Comparison of ENCODE assay signal across 18 mouse cellular contexts in the genomic region with DNA sequence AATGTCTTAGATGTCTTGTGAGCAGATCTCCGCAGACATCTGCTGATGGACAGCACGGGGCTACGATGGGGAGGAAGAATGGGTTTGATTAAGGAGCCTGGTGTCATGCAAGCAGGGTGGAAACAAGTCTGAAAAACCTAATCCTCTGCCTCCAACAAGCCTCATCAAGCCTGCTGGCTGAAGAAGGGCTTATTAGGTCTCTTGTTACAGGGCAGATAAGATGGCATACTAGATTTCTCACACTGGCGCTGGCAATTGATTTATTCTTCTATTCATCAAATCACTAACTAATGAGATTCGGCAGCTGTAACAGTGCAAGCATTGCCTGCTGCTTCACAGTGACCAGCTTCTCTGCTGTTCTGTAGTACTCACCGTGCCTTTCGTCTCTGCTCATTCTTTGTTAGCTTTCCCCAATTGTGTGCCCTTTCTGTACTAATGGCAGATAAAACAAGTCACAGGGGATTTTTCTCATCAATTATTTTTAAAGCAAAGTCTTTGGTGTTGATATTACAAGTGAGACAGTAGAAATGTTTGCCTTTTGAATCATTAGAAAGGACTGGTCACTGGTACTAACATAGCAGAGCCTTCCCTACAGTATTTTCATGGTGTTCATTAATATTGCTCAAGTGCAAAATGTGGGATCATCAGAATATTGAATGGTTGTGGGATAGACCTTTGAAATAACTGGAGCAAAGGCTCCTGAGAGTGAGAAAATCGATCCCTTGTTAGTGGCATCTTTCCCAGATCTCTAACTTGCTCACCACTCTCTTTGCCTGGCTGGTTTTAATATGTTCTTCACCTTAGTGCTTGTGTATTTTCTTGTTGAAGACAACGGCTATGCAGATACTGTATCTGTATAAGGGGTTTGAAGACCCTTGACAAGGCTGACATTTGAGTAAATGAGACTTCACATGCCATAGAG. TPM values are rescaled to one million over a fixed set of nuclear protein-coding genes. Genes with fewer than 3 reads are reported as not detected.
DNase-seq lines count a peak whose midpoint lies in the region; ATAC-seq and TF ChIP-seq lines count a peak whose summit lies in the region.
"Had no signal": no experiment of that assay in that cellular context is flagged by ENCODE, and none has a peak within 500 bp of the region (broad histone marks: within the 10 kb centered on the region; RNA-seq: fewer than 3 reads in every experiment).

No protein-coding gene starts in this region.

- DNase-seq in kidney, postnatal 10 days, result no peak
- DNase-seq in mesoderm, embryonic 11.5 days (ENCODE audit: low read depth, low spot score), result peak; percentile 9
- no peak for DNase-seq in heart, adult 18-20 months
- no peak for DNase-seq in layer of hippocampus, adult 2 months (ENCODE audit: low spot score in 2 of 2)
- DNase-seq: cerebellum, adult 2 months; gastrocnemius, postnatal 36 days; lung, postnatal 10 days had no signal

- H3K4me2 ChIP-seq in kidney, embryonic 14.5 days (replicated peaks; ENCODE audit: low read depth, low read length), result no peak overlapping the region
- peak overlapping the region; percentile 24; the same call in 1 of the 2 replicates for H3K4me2 ChIP-seq in forebrain, embryonic 15.5 days (replicated peaks)
- H3K4me2 ChIP-seq in neural tube, embryonic 15.5 days, result no peak overlapping the region
- H3K4me2 ChIP-seq: heart, embryonic 13.5 days; liver, embryonic 11.5 days had no signal

- no peaks in the 10 kb centered on the region for H3K4me1 ChIP-seq in kidney, embryonic 14.5 days (ENCODE audit: control insufficient read depth, insufficient read depth, low read length)
- H3K4me1 ChIP-seq in forebrain, embryonic 15.5 days, result peaks cover 6% of the 10 kb centered on the region; the same call in 1 of the 2 replicates
- no peaks in the 10 kb centered on the region for H3K4me1 ChIP-seq in neural tube, embryonic 15.5 days
- H3K4me1 ChIP-seq: heart, embryonic 13.5 days had no signal

- no peaks in the 10 kb centered on the region for H3K9me3 ChIP-seq in kidney, embryonic 14.5 days (ENCODE audit: control insufficient read depth, low read length)
- no peaks in the 10 kb centered on the region for H3K9me3 ChIP-seq in forebrain, embryonic 15.5 days
- H3K9me3 ChIP-seq in neural tube, embryonic 15.5 days (replicated peaks), result no peaks in the 10 kb centered on the region
- H3K9me3 ChIP-seq: heart, embryonic 13.5 days had no signal

- H3K9ac ChIP-seq in kidney, embryonic 14.5 days (ENCODE audit: low read depth, low read length), result no peak overlapping the region
- 0 out of 2 replicates have a peak overlapping the region, but pooled peaks have one; percentile 3 for H3K9ac ChIP-seq in forebrain, embryonic 15.5 days (replicated peaks)
- H3K9ac ChIP-seq in neural tube, embryonic 15.5 days (replicated peaks), result no peak overlapping the region
- H3K9ac ChIP-seq: heart, embryonic 13.5 days had no signal

- no peaks in the 10 kb centered on the region for H3K36me3 ChIP-seq in kidney, embryonic 14.5 days (ENCODE audit: control insufficient read depth, insufficient read depth, low read length)
- no peaks in the 10 kb centered on the region for H3K36me3 ChIP-seq in forebrain, embryonic 15.5 days
- no peaks in the 10 kb centered on the region for H3K36me3 ChIP-seq in neural tube, embryonic 15.5 days
- H3K36me3 ChIP-seq: heart, embryonic 13.5 days had no signal

- H3K27ac ChIP-seq in kidney, embryonic 14.5 days (ENCODE audit: low read depth, low read length), result no peak overlapping the region
- H3K27ac ChIP-seq in forebrain, embryonic 15.5 days (replicated peaks), result peak overlapping the region; percentile 40
- no peak overlapping the region for H3K27ac ChIP-seq in neural tube, embryonic 15.5 days (replicated peaks)
- no peak overlapping the region for H3K27ac ChIP-seq in layer of hippocampus, adult 2 months
- H3K27ac ChIP-seq: heart, embryonic 13.5 days had no signal

- H3K27me3 ChIP-seq in kidney, embryonic 14.5 days (ENCODE audit: control insufficient read depth, insufficient read depth, low read length), result no peaks in the 10 kb centered on the region
- no peaks in the 10 kb centered on the region for H3K27me3 ChIP-seq in forebrain, embryonic 15.5 days
- no peaks in the 10 kb centered on the region for H3K27me3 ChIP-seq in neural tube, embryonic 15.5 days (replicated peaks)
- H3K27me3 ChIP-seq: heart, embryonic 13.5 days had no signal

- H3K4me3 ChIP-seq in kidney, embryonic 14.5 days (ENCODE audit: low read length), result no peak overlapping the region
- no peak overlapping the region for H3K4me3 ChIP-seq in forebrain, embryonic 15.5 days
- H3K4me3 ChIP-seq in neural tube, embryonic 15.5 days (replicated peaks), result no peak overlapping the region
- no peak overlapping the region for H3K4me3 ChIP-seq in layer of hippocampus, adult 2 months
- H3K4me3 ChIP-seq: heart, embryonic 13.5 days had no signal

- no peak for TF ChIP-seq CTCF in layer of hippocampus, adult 2 months (conservative IDR thresholded peaks at IDR 0.05)

- ATAC-seq in kidney, embryonic 14.5 days (ENCODE audit: low FRiP score, low TSS enrichment), result peak; percentile 43; the same call in 1 of the 2 replicates
- ATAC-seq in forebrain, embryonic 15.5 days (replicated peaks), result peak; percentile 88
- peak; percentile 68 for ATAC-seq in neural tube, embryonic 15.5 days (ENCODE audit: low FRiP score)
- ATAC-seq in monocyte, adult 5-6 weeks (replicated peaks; ENCODE audit: insufficient number of reproducible peaks, low FRiP score, low TSS enrichment, poor library complexity, severe bottlenecking), result no peak
- ATAC-seq: inflammation-experienced regulatory T-cells, adult 6 months had no signal

- 28% methylated on average over 9 of the region's 9 CpGs for WGBS in kidney, embryonic 14.5 days
- WGBS in forebrain, embryonic 15.5 days, result 25% methylated on average over 9 of the region's 9 CpGs
- WGBS in neural tube, embryonic 15.5 days, result 39% methylated on average over 9 of the region's 9 CpGs

RNA-seq across cellular contexts. Expression of a gene that starts 35.5 kb away (rescaled TPM):
- not detected in 2 replicates for polyA plus RNA-seq in kidney, embryonic 14.5 days (2014; fragmentation: Nextera tagmentation; extraction: Ambion mirVana)
- polyA plus RNA-seq in forebrain, embryonic 15.5 days (2015; fragmentation: Nextera tagmentation; extraction: Ambion mirVana), result not detected in 2 replicates
- not detected in 2 replicates for polyA plus RNA-seq in neural tube, embryonic 15.5 days (2015; fragmentation: Nextera tagmentation; extraction: Ambion mirVana)
- not detected for total RNA-seq in heart, adult 18-20 months (2021)
- total RNA-seq in layer of hippocampus, adult 2 months (2021), result not detected
- not detected in 3 replicates for total RNA-seq in monocyte, adult 5-6 weeks (2017)
- total RNA-seq: gastrocnemius, postnatal 36 days; left cerebral cortex, postnatal 10 days; MEL had no signal
- polyA plus RNA-seq: C2C12; cerebellum, adult 2 months; heart, embryonic 13.5 days; inflammation-experienced regulatory T-cells, adult 6 months; spleen, adult 2 months had no signal
